Mouse (Mus musculus): ENCODE measurements around the gene Hdac8. TPM values are rescaled to one million over a fixed set of nuclear protein-coding genes. Genes with fewer than 3 reads are reported as not detected.

Hdac8 gene
- polyA plus RNA-seq, 1 experiment, result 4.8 TPM

- no peak for TF ChIP-seq CTCF (conservative IDR thresholded peaks at IDR 0.05; ENCODE audit: insufficient read depth, insufficient read length, low read depth, low read length)
- no peak for TF ChIP-seq POLR2A (IDR thresholded peaks at IDR 0.05; ENCODE audit: low read depth, low read length)
- H3K27me3 ChIP-seq (replicated peaks; ENCODE audit: control insufficient read depth, insufficient read depth, low read length), result no peaks in the 10 kb centered on the region
- WGBS, result under 1% methylated on average over 51 of the region's 80 CpGs
- DNase-seq, result no peak
- H3K4me3 ChIP-seq (ENCODE audit: insufficient read depth, low read depth, low read length), result peak overlapping the region; percentile 77
- H3K4me1 ChIP-seq (ENCODE audit: control insufficient read depth, insufficient read depth, low read length), result no peaks in the 10 kb centered on the region
- H3K36me3 ChIP-seq (ENCODE audit: control insufficient read depth, insufficient read depth, low read length), result no peaks in the 10 kb centered on the region
- no peak overlapping the region for H3K27ac ChIP-seq (ENCODE audit: insufficient read depth, low read depth, low read length)
Observed at GRCm38 (mm10) chrX:102251221-102251936, 253.8 kb downstream of the Hdac8 start.

DNA sequence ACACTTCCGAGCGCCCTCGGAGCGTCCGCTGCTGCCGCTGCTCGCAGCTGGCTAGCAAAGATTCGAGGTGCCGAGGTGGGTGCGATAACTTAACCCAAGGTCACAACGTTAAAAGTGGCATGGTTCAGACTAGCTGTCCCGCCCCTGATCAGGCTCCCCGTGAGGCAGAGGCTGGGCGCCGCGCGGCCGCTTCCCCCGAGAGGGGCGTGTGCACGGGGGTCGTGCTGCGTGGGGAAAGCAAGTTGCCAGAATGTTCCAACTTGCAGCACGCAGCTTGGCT is 254.3 kb downstream of the Hdac8 start:
- H3K27me3 ChIP-seq (replicated peaks; ENCODE audit: control insufficient read depth, insufficient read depth, low read length), result no peaks in the 10 kb centered on the region
- H3K4me3 ChIP-seq (ENCODE audit: insufficient read depth, low read depth, low read length), result peak overlapping the region; percentile 77
- H3K4me1 ChIP-seq (ENCODE audit: control insufficient read depth, insufficient read depth, low read length), result no peaks in the 10 kb centered on the region
- no peak for DNase-seq
- WGBS, result 0% methylated on average over 22 of the region's 24 CpGs
- H3K36me3 ChIP-seq (ENCODE audit: control insufficient read depth, insufficient read depth, low read length), result no peaks in the 10 kb centered on the region
- no peak for TF ChIP-seq CTCF (conservative IDR thresholded peaks at IDR 0.05; ENCODE audit: insufficient read depth, insufficient read length, low read depth, low read length)
- TF ChIP-seq POLR2A (IDR thresholded peaks at IDR 0.05; ENCODE audit: low read depth, low read length), result no peak
- no peak overlapping the region for H3K27ac ChIP-seq (ENCODE audit: insufficient read depth, low read depth, low read length)

DNA sequence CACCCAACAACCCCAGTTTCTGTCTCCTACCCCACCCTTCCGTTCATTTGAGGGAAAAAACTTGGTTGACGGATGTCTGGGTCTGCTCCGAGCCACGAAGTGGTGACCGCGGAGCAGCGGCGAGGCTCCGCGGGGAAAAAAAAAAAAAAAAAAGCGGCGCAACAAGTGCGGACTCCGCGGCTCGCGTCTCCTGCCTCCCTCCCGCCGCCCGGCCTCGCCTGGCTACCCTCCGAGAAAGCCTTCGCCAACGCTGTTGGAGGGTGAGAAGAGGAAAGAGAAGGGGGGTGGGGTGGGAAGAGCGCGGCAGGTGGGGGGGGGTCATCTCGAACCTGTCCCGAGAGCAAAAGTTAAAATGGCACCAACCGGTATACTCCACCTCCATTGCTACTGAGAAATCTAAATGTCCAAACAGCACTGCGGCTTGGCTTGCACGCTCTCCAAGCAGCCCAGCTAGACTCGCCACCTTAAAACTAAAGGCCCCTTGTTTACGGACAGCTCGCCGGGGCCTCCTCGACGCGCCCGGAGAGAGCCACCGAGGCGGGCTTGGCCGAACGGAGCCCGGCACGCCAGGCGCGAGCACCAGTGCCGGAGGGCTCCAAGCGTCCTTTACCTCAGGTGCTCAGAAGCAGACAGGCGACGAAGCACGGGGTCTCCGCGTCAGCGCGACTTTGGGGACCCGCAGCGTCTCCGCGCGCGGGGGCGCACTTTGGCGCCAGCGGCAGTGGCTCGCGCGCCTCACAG is 254.8 kb downstream of the Hdac8 start:
- no peaks in the 10 kb centered on the region for H3K36me3 ChIP-seq (ENCODE audit: control insufficient read depth, insufficient read depth, low read length)
- no peak overlapping the region for H3K27ac ChIP-seq (ENCODE audit: insufficient read depth, low read depth, low read length)
- H3K4me1 ChIP-seq (ENCODE audit: control insufficient read depth, insufficient read depth, low read length), result no peaks in the 10 kb centered on the region
- H3K27me3 ChIP-seq (replicated peaks; ENCODE audit: control insufficient read depth, insufficient read depth, low read length), result no peaks in the 10 kb centered on the region
- TF ChIP-seq POLR2A (IDR thresholded peaks at IDR 0.05; ENCODE audit: low read depth, low read length), result no peak
- TF ChIP-seq CTCF (conservative IDR thresholded peaks at IDR 0.05; ENCODE audit: insufficient read depth, insufficient read length, low read depth, low read length), result no peak
- WGBS, result under 1% methylated on average over 63 of the region's 68 CpGs
- peak; percentile 3 for DNase-seq
- peak overlapping the region; percentile 77 for H3K4me3 ChIP-seq (ENCODE audit: insufficient read depth, low read depth, low read length)

GRCm38 (mm10) chrX:102244334-102244733 is 260.8 kb downstream of the Hdac8 start:
- DNase-seq, result no peak
- Histone ChIP-seq H3K27ac (ENCODE audit: insufficient read depth, low read depth, low read length) (no peak overlapping the region), H3K36me3 (ENCODE audit: control insufficient read depth, insufficient read depth, low read length) (no peaks in the 10 kb centered on the region), H3K4me1 (ENCODE audit: control insufficient read depth, insufficient read depth, low read length) (no peaks in the 10 kb centered on the region), H3K27me3 (replicated peaks; ENCODE audit: control insufficient read depth, insufficient read depth, low read length) (no peaks in the 10 kb centered on the region), H3K4me3 (ENCODE audit: insufficient read depth, low read depth, low read length) (no peak overlapping the region)
- TF ChIP-seq CTCF (conservative IDR thresholded peaks at IDR 0.05; ENCODE audit: insufficient read depth, insufficient read length, low read depth, low read length) (no peak; the same call in 1 of the 2 replicates), POLR2A (IDR thresholded peaks at IDR 0.05; ENCODE audit: low read depth, low read length) (no peak)
- WGBS, result 60% methylated on average over 2 of the region's 2 CpGs

Other genes starting within 250 kb of the Hdac8 start
- 5.6 and 6.1 TPM in 2 replicates for gene Phka1, start 138.9 kb upstream of the Hdac8 start, polyA plus RNA-seq (2012; rRNA removed)
- gene Gm3880, start 181.6 kb upstream of the Hdac8 start, polyA plus RNA-seq (2012; rRNA removed), result not detected in 2 replicates
- gene Gm9112, start 202.3 kb upstream of the Hdac8 start, polyA plus RNA-seq (2012; rRNA removed), result not detected in 2 replicates
- gene Dmrtc1b, start 202.5 kb upstream of the Hdac8 start, polyA plus RNA-seq (2012; rRNA removed), result not detected in 2 replicates

All from kidney, adult 2 months (tissue).